Mouse (Mus musculus) kidney, adult 18-20 months (tissue): ENCODE data around the gene Fkbp6.

Experiments
- DNase-seq: peaks from one replicate; pipeline ENCODE4 v3.0.0; 2021

The Fkbp6 gene

DNA sequence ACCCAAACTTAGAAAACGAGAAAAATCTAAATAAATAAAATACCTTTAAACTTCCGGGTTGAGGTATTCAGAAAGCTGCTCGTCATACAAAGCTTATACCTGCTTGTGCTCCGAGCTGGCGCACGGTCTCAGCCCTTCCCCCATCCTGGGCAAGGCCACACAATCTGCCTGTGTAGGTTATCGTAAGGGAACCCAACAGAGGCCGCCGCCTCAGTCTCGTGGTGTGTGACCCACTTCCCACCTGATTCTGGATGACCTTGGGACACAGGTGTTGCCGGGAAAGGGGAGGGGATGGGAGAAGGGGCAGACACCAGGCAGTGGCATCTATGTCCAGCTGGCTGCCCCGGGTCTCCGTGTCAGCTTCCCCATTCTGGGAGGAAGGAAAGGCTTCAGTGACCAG is 1.8 kb upstream of the Fkbp6 start:
- no peak for DNase-seq

DNA sequence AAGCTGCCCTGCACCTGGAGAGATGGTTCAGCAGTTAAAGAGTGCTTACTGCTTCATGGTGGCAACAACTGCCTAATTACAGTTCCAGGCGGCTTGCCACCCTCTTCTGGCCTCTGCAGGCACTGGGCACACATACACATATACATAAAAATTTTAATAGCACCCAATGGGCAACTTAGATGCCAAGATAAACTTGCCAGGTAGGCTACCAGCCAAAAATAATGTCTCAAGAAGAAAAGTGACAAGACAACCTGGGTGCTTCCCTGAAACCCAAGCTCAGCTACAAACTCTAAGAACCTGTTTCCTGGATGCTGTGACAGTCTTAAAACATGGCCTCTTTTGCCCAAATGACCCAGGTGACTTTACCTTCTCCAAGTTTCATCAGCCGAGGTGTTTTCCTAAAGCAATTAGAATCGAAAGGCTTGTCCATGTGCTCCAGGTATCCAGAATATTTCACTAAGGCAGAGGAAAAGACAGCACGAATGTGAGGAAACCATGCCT is 2.3 kb downstream of the Fkbp6 start:
- DNase-seq = no peak

DNA sequence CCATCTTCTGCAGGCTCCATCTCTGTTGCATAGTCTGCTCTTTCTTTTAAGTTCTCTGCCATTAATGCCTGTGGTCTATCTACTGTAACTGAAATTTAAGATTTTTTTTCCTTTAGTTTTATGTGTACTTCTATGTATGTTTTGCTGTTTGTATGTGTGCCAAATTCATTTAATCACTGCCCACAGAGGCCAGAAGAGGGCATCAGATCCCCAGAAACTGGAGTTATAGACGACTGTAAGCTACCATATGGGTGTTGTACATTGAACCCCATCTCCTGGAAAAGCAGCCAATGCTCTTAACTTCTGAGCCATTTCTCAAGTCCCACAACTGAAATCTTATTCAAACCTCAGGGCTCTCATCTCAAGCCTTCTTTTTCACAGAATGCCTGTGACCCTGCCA is 3.4 kb downstream of the Fkbp6 start:
- DNase-seq = no peak

DNA sequence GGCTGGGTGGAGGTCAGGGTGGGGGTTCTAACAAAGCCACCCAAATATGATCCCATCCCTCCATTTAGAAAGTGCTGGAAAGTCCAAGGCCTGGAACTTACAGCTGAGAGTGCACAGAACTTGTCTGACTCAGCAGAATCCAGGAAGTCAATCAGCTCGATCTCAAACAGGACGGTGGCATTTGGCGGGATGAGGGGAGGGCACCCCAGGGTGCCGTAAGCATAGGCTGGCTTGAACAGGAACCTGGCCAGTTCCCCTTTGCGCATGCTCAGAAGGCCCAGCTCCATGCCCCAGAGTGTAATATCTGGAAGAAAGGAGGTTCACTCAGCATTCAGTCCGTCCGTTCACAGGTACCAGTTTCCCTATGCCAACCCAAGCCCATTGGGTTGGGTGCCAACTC is 3.9 kb downstream of the Fkbp6 start:
- DNase-seq = no peak

DNA sequence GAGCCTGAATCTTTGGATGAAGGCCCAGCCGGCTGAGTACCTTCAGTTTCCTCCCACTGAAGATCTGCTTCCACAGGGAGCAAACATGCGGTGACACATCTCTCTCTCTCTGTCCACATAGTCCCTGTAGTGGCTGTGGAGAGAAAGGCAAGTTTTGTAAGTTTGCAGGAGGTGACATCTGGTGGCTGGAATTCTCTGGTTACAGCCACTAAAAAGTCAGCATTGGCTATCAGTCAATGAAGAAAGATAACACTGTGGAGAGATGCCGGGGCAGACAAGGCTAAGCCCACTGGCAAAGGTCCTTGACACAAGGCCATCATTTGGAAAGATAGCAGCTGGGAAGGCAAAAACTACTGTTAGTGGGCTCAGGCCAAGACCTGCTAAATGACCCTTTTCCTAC is 12.3 kb downstream of the Fkbp6 start:
- DNase-seq = no peak

DNA sequence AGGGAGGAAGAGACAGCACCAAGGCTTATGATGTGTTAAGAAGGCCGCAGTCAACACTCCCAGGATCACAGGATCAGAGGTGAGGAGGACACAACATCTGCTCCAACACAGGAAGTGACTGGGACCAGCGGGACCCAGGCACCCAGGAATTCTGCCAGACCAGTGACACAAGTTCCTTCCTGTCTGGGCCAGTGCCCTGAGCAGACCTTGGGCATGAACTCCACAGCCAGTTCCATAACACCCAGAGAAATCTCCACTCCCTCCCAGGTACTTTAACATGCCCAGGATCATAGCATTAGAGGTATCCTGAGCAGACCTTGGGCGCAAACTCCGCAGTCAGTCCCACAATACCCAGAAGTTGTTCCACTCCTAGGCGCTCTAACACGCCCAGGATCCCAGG is 18.7 kb downstream of the Fkbp6 start:
- DNase-seq = no peak

DNA sequence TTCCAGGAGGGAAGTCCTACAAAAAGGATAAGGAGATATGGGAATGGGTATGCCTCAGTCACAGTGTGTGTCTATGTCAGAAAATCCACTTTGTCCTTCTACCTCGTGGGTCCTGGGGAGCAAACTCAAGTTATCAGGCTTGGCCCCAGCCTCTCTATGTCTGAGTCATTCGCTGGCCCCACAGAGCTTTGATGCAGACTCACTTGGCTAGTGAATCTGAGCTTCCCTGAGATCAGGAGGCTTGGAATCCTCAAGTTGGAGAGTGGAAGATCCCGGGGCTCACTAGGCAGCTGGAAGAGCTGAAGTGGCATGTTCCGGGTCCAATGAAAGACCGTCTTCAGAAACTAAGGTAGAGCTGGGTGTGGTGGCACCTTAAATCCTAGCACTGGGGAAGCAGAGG is 19.6 kb downstream of the Fkbp6 start:
- DNase-seq = no peak

DNA sequence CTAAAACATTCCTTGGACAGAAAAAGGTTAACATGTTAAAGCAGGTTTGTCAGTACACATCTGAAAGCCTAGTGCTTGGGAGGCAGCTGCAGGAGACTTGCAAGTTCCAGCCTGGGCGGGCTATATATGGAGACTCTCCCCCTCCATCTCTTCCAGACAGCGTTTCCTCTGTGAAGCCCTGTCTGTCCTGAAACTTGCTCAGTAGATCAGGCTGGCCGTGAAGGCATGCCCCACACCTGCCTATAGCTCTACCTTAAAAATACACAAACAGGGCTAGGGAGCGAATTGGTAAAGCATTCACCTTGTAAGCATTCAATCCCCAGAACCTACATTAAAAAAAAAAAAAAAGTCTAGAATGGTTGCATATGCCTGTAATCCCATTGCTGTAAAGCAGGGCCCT is 20.4 kb downstream of the Fkbp6 start:
- no peak for DNase-seq

GRCm38 (mm10) chr5:135326121-135326659 is 23.7 kb downstream of the Fkbp6 start:
- DNase-seq = no peak

GRCm38 (mm10) chr5:135322197-135322596 is 27.6 kb downstream of the Fkbp6 start:
- no peak for DNase-seq

DNA sequence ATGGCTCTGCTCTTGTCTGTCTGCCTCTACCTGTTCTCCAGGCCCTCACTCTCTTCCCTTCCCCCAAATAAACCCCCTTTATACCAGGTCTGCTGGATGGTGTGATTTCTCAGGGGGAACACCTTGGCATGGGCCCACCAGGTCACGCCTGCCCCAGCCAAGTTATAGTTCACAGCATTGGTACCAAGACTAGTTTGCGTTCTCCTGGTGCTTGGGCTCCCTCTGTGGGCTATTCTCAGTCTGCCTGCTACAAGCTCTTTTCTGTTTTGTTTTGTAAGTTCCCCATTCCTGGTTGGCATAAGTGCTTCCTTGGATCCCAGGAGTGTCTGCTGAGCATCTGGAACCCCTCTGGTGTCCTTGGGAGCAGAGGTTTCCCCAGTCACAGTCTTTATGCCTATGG is 30.0 kb downstream of the Fkbp6 start:
- no peak for DNase-seq

GRCm38 (mm10) chr5:135316177-135316576 is 33.7 kb downstream of the Fkbp6 start:
- no peak for DNase-seq

- DNase-seq = no peak
Observed at GRCm38 (mm10) chr5:135306321-135306965, 43.4 kb downstream of the Fkbp6 start.

- DNase-seq = no peak
Observed at GRCm38 (mm10) chr5:135302454-135302853, 47.4 kb downstream of the Fkbp6 start.

DNA sequence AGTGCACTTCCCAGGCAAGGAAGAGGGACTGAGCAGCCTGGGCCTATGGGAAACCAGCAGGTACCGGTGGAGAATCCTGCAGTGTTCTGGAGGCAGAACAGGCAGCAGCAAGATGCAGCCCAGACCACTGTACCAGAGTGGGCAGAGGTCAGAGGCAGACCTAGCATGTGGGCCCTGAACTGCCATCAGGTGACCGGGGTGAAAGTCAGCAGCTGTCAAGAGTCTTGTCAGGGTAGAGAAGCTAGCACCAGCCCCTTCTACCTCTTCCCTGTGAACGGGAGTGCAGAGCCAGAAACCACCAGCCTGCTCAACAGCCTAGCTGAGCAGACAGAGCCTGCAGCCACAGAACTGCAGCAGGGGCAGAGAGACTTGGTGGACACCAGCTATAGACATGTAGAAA is 47.9 kb downstream of the Fkbp6 start:
- no peak for DNase-seq

- DNase-seq = no peak
Observed at GRCm38 (mm10) chr5:135292001-135292400, 57.8 kb downstream of the Fkbp6 start.

DNA sequence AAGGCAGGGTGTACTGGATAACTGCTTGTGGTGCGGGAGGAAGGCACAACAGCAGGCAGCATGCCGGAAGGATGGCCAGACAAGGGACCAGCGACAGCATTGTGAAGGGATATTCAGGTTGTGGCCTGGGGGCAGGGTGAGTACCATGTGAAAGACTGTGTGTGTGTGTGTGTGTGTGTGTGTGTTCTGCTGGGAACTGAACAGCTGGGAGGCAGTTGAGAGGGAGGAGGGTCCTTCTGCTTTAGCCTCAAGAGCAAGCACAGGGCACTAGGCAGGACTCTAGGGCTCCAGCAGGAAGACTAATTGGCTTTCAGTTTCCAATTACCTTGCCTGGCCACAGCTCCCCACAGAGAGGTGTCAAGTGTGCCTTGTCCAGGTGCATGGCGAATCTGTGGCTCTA is 58.7 kb downstream of the Fkbp6 start:
- DNase-seq = no peak

DNA sequence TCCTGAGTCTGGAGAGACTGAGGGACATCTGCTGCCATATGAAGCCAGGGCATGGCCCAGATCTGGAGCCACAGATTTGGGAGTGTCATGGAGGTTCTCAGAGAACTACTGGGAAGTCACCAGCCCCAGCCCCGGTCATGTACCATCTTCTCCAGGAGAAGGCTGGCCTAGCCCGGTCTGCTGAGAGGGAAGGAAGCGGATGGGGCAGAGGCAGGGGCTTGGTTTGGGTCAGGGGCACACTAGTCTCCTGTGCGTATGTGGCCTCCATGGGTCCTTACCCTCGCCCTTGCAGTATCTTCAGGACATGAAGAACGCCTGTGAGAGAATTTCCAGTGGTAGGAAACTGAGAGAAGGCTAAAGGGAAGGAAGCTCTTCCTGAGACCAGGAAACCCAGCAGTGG is 59.1 kb downstream of the Fkbp6 start:
- no peak for DNase-seq

DNA sequence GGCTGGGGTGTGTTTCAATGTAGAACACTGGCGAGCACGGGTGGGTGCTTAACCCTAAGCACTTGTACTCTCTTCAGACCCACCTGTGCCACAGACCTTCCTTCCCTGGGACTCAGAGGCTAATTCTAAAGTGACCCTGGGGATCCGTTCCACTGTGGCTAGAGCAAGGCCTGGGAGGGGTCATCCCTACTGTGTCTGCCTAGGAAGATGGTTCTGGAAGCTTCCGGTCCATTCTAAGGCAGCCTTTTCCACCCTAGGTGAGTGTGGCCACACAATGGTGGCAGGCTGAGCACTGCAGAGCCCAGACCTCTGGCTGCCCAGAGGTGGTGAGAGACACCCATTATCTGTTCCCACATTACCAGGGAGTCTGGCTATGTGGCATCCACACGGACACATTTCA is 62.9 kb downstream of the Fkbp6 start:
- DNase-seq = no peak

GRCm38 (mm10) chr5:135286185-135286584 is 63.7 kb downstream of the Fkbp6 start:
- peak; percentile 76 for DNase-seq

DNA sequence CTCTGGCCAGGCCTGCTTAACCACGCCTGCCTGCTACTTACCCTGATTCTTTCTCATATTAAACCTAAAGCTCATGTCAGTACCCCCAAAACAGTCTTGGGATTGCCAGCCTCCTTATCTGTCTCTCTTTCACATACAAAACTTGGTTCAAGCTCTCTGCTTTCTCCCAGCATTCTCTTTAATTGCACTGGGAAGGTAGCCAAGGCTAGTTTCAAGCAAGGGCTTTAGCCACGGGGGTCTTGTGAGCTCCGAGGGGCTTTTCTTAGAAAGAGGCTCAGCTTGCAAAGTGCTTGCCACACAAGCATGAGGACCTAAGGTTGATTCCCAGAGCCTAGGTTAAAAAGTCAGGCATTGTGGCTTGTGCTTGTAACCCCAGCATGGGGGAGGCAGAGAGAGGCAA is 64.6 kb downstream of the Fkbp6 start:
- no peak for DNase-seq

- DNase-seq = no peak
Observed at GRCm38 (mm10) chr5:135280226-135280625, 69.6 kb downstream of the Fkbp6 start.

- DNase-seq = no peak
Observed at GRCm38 (mm10) chr5:135276597-135276996, 73.2 kb downstream of the Fkbp6 start.

GRCm38 (mm10) chr5:135274663-135275396 is 75.0 kb downstream of the Fkbp6 start:
- no peak for DNase-seq
